Mouse (Mus musculus) cerebellum, adult 2 months (tissue): ENCODE measurements around the gene Thap11. TPM values are rescaled to one million over a fixed set of nuclear protein-coding genes. Genes with fewer than 3 reads are reported as not detected.

Experiments
- DNase-seq, 2 experiments: peaks; one replicate each; pipeline ENCODE4 v3.0.0; 2021
- H3K27ac ChIP-seq: fragments of 200-500 bp; 2 replicates; pipeline ENCODE4 v1.5.1; 2012; ENCODE audit warnings: low read length, control low read depth, inconsistent platforms; ENCODE audit not compliant: insufficient read depth
- H3K27me3 ChIP-seq: fragments of 200-500 bp; 2 replicates; pipeline ENCODE4 v1.6.1; 2012; ENCODE audit warnings: inconsistent platforms, mild to moderate bottlenecking, low read length, moderate library complexity; ENCODE audit not compliant: control insufficient read depth, insufficient read depth
- H3K4me1 ChIP-seq: fragments of 200-500 bp; 2 replicates; pipeline ENCODE4 v1.6.1; 2011; ENCODE audit warnings: low read length; ENCODE audit not compliant: control insufficient read depth, insufficient read depth
- H3K4me3 ChIP-seq: fragments of 200-500 bp; replicated peaks from 2 replicates; pipeline ENCODE3; 2011; ENCODE audit warnings: mild to moderate bottlenecking, low read depth, low read length, control low read depth; ENCODE audit not compliant: insufficient read depth
- CTCF ChIP-seq: fragments of 200-500 bp; IDR thresholded peaks from 2 replicates; pipeline ENCODE4 v1.5.1; 2011; ENCODE audit warnings: low read depth, mild to moderate bottlenecking, control low read depth, low read length, moderate library complexity, borderline replicate concordance; ENCODE audit not compliant: insufficient read depth
- POLR2A ChIP-seq: fragments of 200-500 bp; IDR thresholded peaks from 2 replicates; pipeline ENCODE4 v1.6.1; 2011; ENCODE audit warnings: low read length, control low read depth, borderline replicate concordance; ENCODE audit not compliant: insufficient read depth
- WGBS: fragments of 180-500 bp; shearing (Covaris S2); methylation state at CpG from one replicate; pipeline ENCODE4 v1.1.7; 2018; 5-methylcytosine and 5-hydroxymethylcytosine counted together
- polyA plus RNA-seq: library from polyadenylated mRNA; depleted of rRNA; stranded (reverse); fragments of >200 nt; gene quantifications from 2 replicates; pipeline ENCODE4 v1.2.3, GENCODE M21; 2012

Thap11 gene
- polyA plus RNA-seq, 1 experiment, result 52.0 TPM

- WGBS, result 25% methylated on average over 11 of the region's 11 CpGs
- TF ChIP-seq CTCF, result peak; percentile 52; the same call in 1 of the 2 replicates
- no peak for TF ChIP-seq POLR2A
- Histone ChIP-seq H3K27ac (no peak overlapping the region), H3K4me1 (peaks cover 4% of the 10 kb centered on the region), H3K27me3 (no peaks in the 10 kb centered on the region), H3K4me3 (no peak overlapping the region)
- DNase-seq, result peak; percentile 43 to 59
Observed at GRCm38 (mm10) chr8:105835318-105835717, 19.6 kb upstream of the Thap11 start.

GRCm38 (mm10) chr8:105836991-105837390 lies 17.9 kb upstream of the Thap11 start:
- Histone ChIP-seq H3K4me3 (no peak overlapping the region), H3K4me1 (peaks cover 4% of the 10 kb centered on the region), H3K27ac (no peak overlapping the region), H3K27me3 (no peaks in the 10 kb centered on the region)
- TF ChIP-seq CTCF, result no peak
- TF ChIP-seq POLR2A, result no peak
- DNase-seq, result peak in 1 of 2 experiments; percentile 38
- WGBS, result 32% methylated on average over 6 of the region's 6 CpGs

DNA sequence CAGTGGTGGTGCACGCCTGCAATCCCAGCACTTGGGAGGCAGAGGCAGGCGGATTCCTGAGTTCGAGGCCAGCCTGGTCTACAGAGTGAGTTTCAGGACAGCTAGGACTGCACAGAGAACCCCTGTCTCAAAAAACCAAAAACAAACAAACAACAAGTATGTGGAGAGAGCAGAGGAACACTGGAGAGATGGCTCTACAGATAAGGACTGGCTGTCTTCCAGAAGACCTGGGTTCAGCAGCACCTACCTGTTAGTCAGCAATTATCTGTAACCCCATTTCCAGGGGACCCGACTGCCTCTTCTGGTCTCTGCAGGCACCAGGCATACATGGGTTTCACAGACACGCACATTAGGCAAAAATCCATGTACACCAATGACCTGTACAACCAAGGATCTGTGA lies 15.7 kb upstream of the Thap11 start:
- DNase-seq, result no peak
- Histone ChIP-seq H3K4me3 (no peak overlapping the region), H3K27ac (no peak overlapping the region), H3K4me1 (peaks cover 4% of the 10 kb centered on the region), H3K27me3 (no peaks in the 10 kb centered on the region)
- TF ChIP-seq POLR2A (no peak), CTCF (no peak)
- WGBS, result 87% methylated on average over 5 of the region's 5 CpGs

GRCm38 (mm10) chr8:105846678-105847077 lies 8.3 kb upstream of the Thap11 start:
- 93% methylated on average over 11 of the region's 11 CpGs for WGBS
- H3K4me3 ChIP-seq, result no peak overlapping the region

DNA sequence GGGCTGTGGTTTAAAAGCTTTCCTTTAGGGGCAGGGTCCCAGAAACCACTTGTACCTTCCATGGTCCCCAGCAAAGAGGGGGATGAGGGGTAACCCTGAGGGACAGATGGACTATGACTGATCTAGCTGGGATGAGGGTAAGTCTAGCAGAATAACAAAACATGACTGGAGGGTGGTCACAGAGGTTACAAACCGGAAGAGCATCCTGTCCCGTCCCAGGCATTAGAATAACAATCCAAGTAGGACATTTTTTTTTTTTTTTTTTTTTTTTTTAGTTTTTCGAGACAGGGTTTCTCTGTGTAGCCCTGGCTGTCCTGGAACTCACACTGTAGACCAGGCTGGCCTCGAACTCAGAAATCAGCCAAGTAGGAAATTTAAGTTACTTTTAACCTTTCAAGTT lies 4.9 kb upstream of the Thap11 start:
- H3K4me3 ChIP-seq, result no peak overlapping the region

More at GRCm38 (mm10) chr8:105846678-105847077, 8.3 kb upstream of the Thap11 start:
- Histone ChIP-seq H3K27me3 (no peaks in the 10 kb centered on the region), H3K27ac (no peak overlapping the region), H3K4me1 (no peaks in the 10 kb centered on the region)
- no peak for TF ChIP-seq CTCF
- no peak for TF ChIP-seq POLR2A
- no peak for DNase-seq

DNA sequence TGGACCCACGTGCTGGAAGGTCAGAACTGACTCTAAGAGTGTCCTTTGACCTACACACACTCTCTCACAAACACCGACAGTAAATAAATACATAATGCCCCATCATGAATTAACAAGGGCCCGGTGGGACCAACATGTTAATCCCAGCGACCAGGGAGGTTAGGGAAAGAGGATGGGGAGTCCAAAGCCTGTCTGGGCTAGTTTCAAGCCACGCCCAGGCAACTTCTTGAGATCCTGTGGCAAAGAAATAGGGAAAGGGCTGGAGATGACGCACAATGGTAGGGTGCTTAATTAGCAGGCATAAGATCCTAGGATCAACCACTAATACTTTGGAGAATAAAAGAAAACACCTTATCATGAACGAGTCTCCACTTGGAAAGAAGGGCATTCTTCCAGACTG lies 4.3 kb upstream of the Thap11 start:
- H3K27ac ChIP-seq, result no peak overlapping the region
- no peaks in the 10 kb centered on the region for H3K4me1 ChIP-seq
- no peak for DNase-seq
- H3K4me3 ChIP-seq, result no peak overlapping the region
- TF ChIP-seq CTCF (no peak), POLR2A (no peak)
- WGBS, result 71% methylated on average over 7 of the region's 7 CpGs
- no peaks in the 10 kb centered on the region for H3K27me3 ChIP-seq

More for the DNA sequence above, 4.9 kb upstream of the Thap11 start:
- H3K27me3 ChIP-seq, result no peaks in the 10 kb centered on the region
- H3K27ac ChIP-seq, result no peak overlapping the region
- no peak for TF ChIP-seq CTCF
- TF ChIP-seq POLR2A, result no peak
- no peaks in the 10 kb centered on the region for H3K4me1 ChIP-seq
- 82% methylated on average over 4 of the region's 4 CpGs for WGBS
- no peak for DNase-seq

GRCm38 (mm10) chr8:105851651-105852143 lies 3.2 kb upstream of the Thap11 start:
- Histone ChIP-seq H3K4me3 (peak overlapping the region; percentile 69), H3K27ac (no peak overlapping the region), H3K4me1 (no peaks in the 10 kb centered on the region), H3K27me3 (no peaks in the 10 kb centered on the region)
- under 1% methylated on average over 34 of the region's 34 CpGs for WGBS
- no peak for TF ChIP-seq CTCF
- TF ChIP-seq POLR2A, result peak; percentile 79
- peak; percentile 84 for DNase-seq

DNA sequence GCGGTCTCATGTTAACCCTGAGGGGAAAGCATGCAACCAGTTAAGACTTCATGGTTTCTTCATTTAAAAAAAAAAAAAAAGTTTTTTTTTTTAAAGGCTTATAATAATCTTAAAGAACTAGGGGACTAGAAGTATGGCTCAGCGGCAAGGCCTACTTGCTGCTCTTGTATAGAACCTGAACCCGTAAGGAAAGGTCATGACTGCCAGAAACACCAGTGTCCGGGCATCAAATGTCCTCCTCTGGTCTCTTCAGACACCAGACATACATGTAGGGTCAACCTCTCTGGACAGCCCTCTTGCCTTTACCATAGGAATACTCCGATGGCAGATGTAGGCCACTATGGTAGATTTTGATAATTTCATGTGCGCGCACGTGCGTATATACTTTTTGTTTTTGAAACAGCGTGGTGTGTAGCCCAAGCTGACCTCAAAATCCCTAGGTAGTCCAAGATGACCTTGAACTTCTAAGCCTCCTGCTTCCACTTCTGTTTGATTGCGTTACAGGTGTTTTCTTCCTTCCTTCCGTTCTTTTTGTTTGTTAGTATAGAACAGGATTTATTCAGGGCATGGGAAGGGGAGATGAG lies 2.7 kb upstream of the Thap11 start:
- Histone ChIP-seq H3K4me3 (peak overlapping the region; percentile 69), H3K27ac (no peak overlapping the region), H3K27me3 (no peaks in the 10 kb centered on the region), H3K4me1 (no peaks in the 10 kb centered on the region)
- WGBS, result 81% methylated on average over 12 of the region's 12 CpGs
- TF ChIP-seq POLR2A (no peak), CTCF (no peak)
- DNase-seq, result peak in 1 of 2 experiments; percentile 32
